Mouse (Mus musculus): ENCODE data around the gene Olfr557. TPM values are rescaled to one million over a fixed set of nuclear protein-coding genes. Genes with fewer than 3 reads are reported as not detected.

Gene Olfr557
- total and polyA plus RNA-seq, 3 experiments = not detected

GRCm38 (mm10) chr7:102733793-102734192 lies 38.1 kb downstream of the Olfr557 start:
- Histone ChIP-seq H3K4me3 (replicated peaks in 1 of 3; ENCODE audit: low read depth in 2 of 3, low read length in 2 of 3, poor library complexity in 1 of 3) (no peak overlapping the region), H3K27me3 (replicated peaks) (no peaks in the 10 kb centered on the region), H3K36me3 (replicated peaks in 1 of 2; ENCODE audit: control insufficient read depth in 1 of 2, insufficient read depth in 1 of 2, low read length in 1 of 2) (no peaks in the 10 kb centered on the region), H3K27ac (ENCODE audit: insufficient read depth, low read depth) (no peak overlapping the region), H3K9ac (ENCODE audit: insufficient read depth, low read depth) (no peak overlapping the region), H3K4me1 (ENCODE audit: control insufficient read depth in 1 of 2, insufficient read depth in 2 of 2) (no peaks in the 10 kb centered on the region), H3K9me3 (replicated peaks; ENCODE audit: low read length) (no peaks in the 10 kb centered on the region), H3K79me2 (replicated peaks; ENCODE audit: control insufficient read depth, extremely low read depth, insufficient read depth, poor library complexity, severe bottlenecking) (no peaks in the 10 kb centered on the region), H3K4me2 (ENCODE audit: insufficient read depth, low read depth, poor library complexity, severe bottlenecking) (no peak overlapping the region)
- DNase-seq (ENCODE audit: extremely low read depth) = no peak
- TF ChIP-seq IRF4 (IDR thresholded peaks at IDR 0.05; ENCODE audit: low read depth, low read length) (no peak), ZC3H11A (IDR thresholded peaks at IDR 0.05; ENCODE audit: low read depth, low read length) (no peak)
- in situ Hi-C loops (cut with MboI; ENCODE audit: low pct_ligation_motif_present, low pct_unique_long_range_greater_than_20kb, low sequenced_read_pairs) (no loop called here), dilution Hi-C loops (cut with MboI; ENCODE audit: extremely low pct_ligation_motif_present, extremely low pct_unique_long_range_greater_than_20kb, low sequenced_read_pairs) (no loop called here)

GRCm38 (mm10) chr7:102737705-102738104 lies 42.0 kb downstream of the Olfr557 start:
- Histone ChIP-seq H3K36me3 (replicated peaks in 1 of 2; ENCODE audit: control insufficient read depth in 1 of 2, insufficient read depth in 1 of 2, low read length in 1 of 2) (no peaks in the 10 kb centered on the region), H3K79me2 (replicated peaks; ENCODE audit: control insufficient read depth, extremely low read depth, insufficient read depth, poor library complexity, severe bottlenecking) (no peaks in the 10 kb centered on the region), H3K4me3 (replicated peaks in 1 of 3; ENCODE audit: low read depth in 2 of 3, low read length in 2 of 3, poor library complexity in 1 of 3) (no peak overlapping the region), H3K4me2 (ENCODE audit: insufficient read depth, low read depth, poor library complexity, severe bottlenecking) (no peak overlapping the region), H3K27me3 (replicated peaks) (no peaks in the 10 kb centered on the region), H3K27ac (ENCODE audit: insufficient read depth, low read depth) (no peak overlapping the region), H3K9ac (ENCODE audit: insufficient read depth, low read depth) (no peak overlapping the region), H3K4me1 (ENCODE audit: control insufficient read depth in 1 of 2, insufficient read depth in 2 of 2) (no peaks in the 10 kb centered on the region), H3K9me3 (replicated peaks; ENCODE audit: low read length) (no peaks in the 10 kb centered on the region)
- no peak for DNase-seq (ENCODE audit: extremely low read depth)
- dilution Hi-C loops (cut with MboI; ENCODE audit: extremely low pct_ligation_motif_present, extremely low pct_unique_long_range_greater_than_20kb, low sequenced_read_pairs) (no loop called here), in situ Hi-C loops (cut with MboI; ENCODE audit: low pct_ligation_motif_present, low pct_unique_long_range_greater_than_20kb, low sequenced_read_pairs) (no loop called here)
- no peak for TF ChIP-seq USF2 (conservative IDR thresholded peaks at IDR 0.05; ENCODE audit: low read depth, low read length)
- no peak for TF ChIP-seq ZKSCAN1 (IDR thresholded peaks at IDR 0.05; ENCODE audit: borderline replicate concordance, low read depth, low read length)

Other genes with a start within 250 kb of the Olfr557 start
Only the 20 nearest of the 29 such genes appear.
- not detected in 2 replicates for gene Olfr547, start 161.2 kb upstream of the Olfr557 start, total RNA-seq (2012; rRNA removed)
- gene Olfr547, start 161.2 kb upstream of the Olfr557 start, total RNA-seq (2014; rRNA removed) = not detected in 2 replicates
- gene Olfr547, start 161.2 kb upstream of the Olfr557 start, polyA plus RNA-seq (2012; ENCODE audit: insufficient read length, low read depth) = not detected in 2 replicates
- not detected in 2 replicates for gene Olfr548-ps1, start 155.0 kb upstream of the Olfr557 start, total RNA-seq (2012; rRNA removed)
- gene Olfr548-ps1, start 155.0 kb upstream of the Olfr557 start, total RNA-seq (2014; rRNA removed) = not detected in 2 replicates
- gene Olfr548-ps1, start 155.0 kb upstream of the Olfr557 start, polyA plus RNA-seq (2012; ENCODE audit: insufficient read length, low read depth) = not detected in 2 replicates
- not detected in 2 replicates for gene Olfr549, start 146.0 kb upstream of the Olfr557 start, total RNA-seq (2012; rRNA removed)
- gene Olfr549, start 146.0 kb upstream of the Olfr557 start, total RNA-seq (2014; rRNA removed) = not detected in 2 replicates
- not detected in 2 replicates for gene Olfr549, start 146.0 kb upstream of the Olfr557 start, polyA plus RNA-seq (2012; ENCODE audit: insufficient read length, low read depth)
- 10.4 and 10.5 TPM in 2 replicates for gene Trim21, start 130.4 kb upstream of the Olfr557 start, total RNA-seq (2012; rRNA removed)
- gene Trim21, start 130.4 kb upstream of the Olfr557 start, total RNA-seq (2014; rRNA removed) = 15.4 and 16.1 TPM in 2 replicates
- 16.5 TPM in 2 replicates for gene Trim21, start 130.4 kb upstream of the Olfr557 start, polyA plus RNA-seq (2012; ENCODE audit: insufficient read length, low read depth)
- not detected in 2 replicates for gene Olfr550, start 124.5 kb upstream of the Olfr557 start, total RNA-seq (2012; rRNA removed)
- not detected in 2 replicates for gene Olfr550, start 124.5 kb upstream of the Olfr557 start, total RNA-seq (2014; rRNA removed)
- gene Olfr550, start 124.5 kb upstream of the Olfr557 start, polyA plus RNA-seq (2012; ENCODE audit: insufficient read length, low read depth) = not detected in 2 replicates
- gene Olfr551, start 104.0 kb upstream of the Olfr557 start, total RNA-seq (2012; rRNA removed) = not detected in 2 replicates
- not detected in 2 replicates for gene Olfr551, start 104.0 kb upstream of the Olfr557 start, total RNA-seq (2014; rRNA removed)
- not detected in 2 replicates for gene Olfr551, start 104.0 kb upstream of the Olfr557 start, polyA plus RNA-seq (2012; ENCODE audit: insufficient read length, low read depth)
- not detected in 2 replicates for gene Olfr552, start 98.1 kb upstream of the Olfr557 start, total RNA-seq (2012; rRNA removed)
- gene Olfr552, start 98.1 kb upstream of the Olfr557 start, total RNA-seq (2014; rRNA removed) = not detected in 2 replicates
- gene Olfr552, start 98.1 kb upstream of the Olfr557 start, polyA plus RNA-seq (2012; ENCODE audit: insufficient read length, low read depth) = 0.16 TPM in 1 of 2 replicates, not detected in the other
- not detected in 2 replicates for gene Olfr553, start 77.7 kb upstream of the Olfr557 start, total RNA-seq (2012; rRNA removed)
- gene Olfr553, start 77.7 kb upstream of the Olfr557 start, total RNA-seq (2014; rRNA removed) = not detected in 2 replicates
- not detected in 2 replicates for gene Olfr553, start 77.7 kb upstream of the Olfr557 start, polyA plus RNA-seq (2012; ENCODE audit: insufficient read length, low read depth)
- gene Olfr554, start 57.5 kb upstream of the Olfr557 start, total RNA-seq (2012; rRNA removed) = not detected in 2 replicates
- gene Olfr554, start 57.5 kb upstream of the Olfr557 start, total RNA-seq (2014; rRNA removed) = not detected in 2 replicates
- not detected in 2 replicates for gene Olfr554, start 57.5 kb upstream of the Olfr557 start, polyA plus RNA-seq (2012; ENCODE audit: insufficient read length, low read depth)
- not detected in 2 replicates for gene Olfr555, start 37.1 kb upstream of the Olfr557 start, total RNA-seq (2012; rRNA removed)
- gene Olfr555, start 37.1 kb upstream of the Olfr557 start, total RNA-seq (2014; rRNA removed) = not detected in 2 replicates
- gene Olfr555, start 37.1 kb upstream of the Olfr557 start, polyA plus RNA-seq (2012; ENCODE audit: insufficient read length, low read depth) = not detected in 2 replicates
- gene Olfr556, start 31.0 kb upstream of the Olfr557 start, total RNA-seq (2012; rRNA removed) = not detected in 2 replicates
- not detected in 2 replicates for gene Olfr556, start 31.0 kb upstream of the Olfr557 start, total RNA-seq (2014; rRNA removed)
- gene Olfr556, start 31.0 kb upstream of the Olfr557 start, polyA plus RNA-seq (2012; ENCODE audit: insufficient read length, low read depth) = not detected in 2 replicates
- gene Trim68, start 8.6 kb upstream of the Olfr557 start, total RNA-seq (2012; rRNA removed) = 6.5 and 8.1 TPM in 2 replicates
- gene Trim68, start 8.6 kb upstream of the Olfr557 start, total RNA-seq (2014; rRNA removed) = 7.7 and 8.0 TPM in 2 replicates
- gene Trim68, start 8.6 kb upstream of the Olfr557 start, polyA plus RNA-seq (2012; ENCODE audit: insufficient read length, low read depth) = 10.9 and 11.6 TPM in 2 replicates
- not detected in 2 replicates for gene Olfr558, start 6.3 kb downstream of the Olfr557 start, total RNA-seq (2012; rRNA removed)
- not detected in 2 replicates for gene Olfr558, start 6.3 kb downstream of the Olfr557 start, total RNA-seq (2014; rRNA removed)
- not detected in 2 replicates for gene Olfr558, start 6.3 kb downstream of the Olfr557 start, polyA plus RNA-seq (2012; ENCODE audit: insufficient read length, low read depth)
- gene Olfr33, start 23.2 kb downstream of the Olfr557 start, total RNA-seq (2012; rRNA removed) = not detected in 2 replicates
- gene Olfr33, start 23.2 kb downstream of the Olfr557 start, total RNA-seq (2014; rRNA removed) = not detected in 2 replicates
- gene Olfr33, start 23.2 kb downstream of the Olfr557 start, polyA plus RNA-seq (2012; ENCODE audit: insufficient read length, low read depth) = not detected in 2 replicates
- gene Olfr559, start 31.6 kb downstream of the Olfr557 start, total RNA-seq (2012; rRNA removed) = not detected in 2 replicates
- gene Olfr559, start 31.6 kb downstream of the Olfr557 start, total RNA-seq (2014; rRNA removed) = not detected in 2 replicates
- gene Olfr559, start 31.6 kb downstream of the Olfr557 start, polyA plus RNA-seq (2012; ENCODE audit: insufficient read length, low read depth) = not detected in 2 replicates
- gene Olfr560, start 63.5 kb downstream of the Olfr557 start, total RNA-seq (2012; rRNA removed) = not detected in 2 replicates
- gene Olfr560, start 63.5 kb downstream of the Olfr557 start, total RNA-seq (2014; rRNA removed) = not detected in 2 replicates
- not detected in 2 replicates for gene Olfr560, start 63.5 kb downstream of the Olfr557 start, polyA plus RNA-seq (2012; ENCODE audit: insufficient read length, low read depth)
- not detected in 2 replicates for gene Olfr78, start 63.6 kb downstream of the Olfr557 start, total RNA-seq (2012; rRNA removed)
- not detected in 2 replicates for gene Olfr78, start 63.6 kb downstream of the Olfr557 start, total RNA-seq (2014; rRNA removed)
- gene Olfr78, start 63.6 kb downstream of the Olfr557 start, polyA plus RNA-seq (2012; ENCODE audit: insufficient read length, low read depth) = not detected in 2 replicates
- gene Olfr561, start 75.3 kb downstream of the Olfr557 start, total RNA-seq (2012; rRNA removed) = not detected in 2 replicates
- gene Olfr561, start 75.3 kb downstream of the Olfr557 start, total RNA-seq (2014; rRNA removed) = not detected in 2 replicates
- gene Olfr561, start 75.3 kb downstream of the Olfr557 start, polyA plus RNA-seq (2012; ENCODE audit: insufficient read length, low read depth) = not detected in 2 replicates
- not detected in 2 replicates for gene Olfr564, start 107.6 kb downstream of the Olfr557 start, total RNA-seq (2012; rRNA removed)
- not detected in 2 replicates for gene Olfr564, start 107.6 kb downstream of the Olfr557 start, total RNA-seq (2014; rRNA removed)
- not detected in 2 replicates for gene Olfr564, start 107.6 kb downstream of the Olfr557 start, polyA plus RNA-seq (2012; ENCODE audit: insufficient read length, low read depth)
- gene Olfr566, start 162.9 kb downstream of the Olfr557 start, total RNA-seq (2012; rRNA removed) = not detected in 2 replicates
- gene Olfr566, start 162.9 kb downstream of the Olfr557 start, total RNA-seq (2014; rRNA removed) = not detected in 2 replicates
- not detected in 2 replicates for gene Olfr566, start 162.9 kb downstream of the Olfr557 start, polyA plus RNA-seq (2012; ENCODE audit: insufficient read length, low read depth)